Mouse (Mus musculus) spleen, postnatal 36 days (tissue): ENCODE measurements around the gene Nexn.
A peak's percentile ranks its signal among the peaks of the same experiment; 100 is the strongest.

Experiments used
- DNase-seq, 2 experiments: peaks; one replicate each; pipeline ENCODE4 v3.0.0; 2022; ENCODE audit warnings: low spot score in 2 of 2, mixed read lengths in 1 of 2

The Nexn gene

DNA sequence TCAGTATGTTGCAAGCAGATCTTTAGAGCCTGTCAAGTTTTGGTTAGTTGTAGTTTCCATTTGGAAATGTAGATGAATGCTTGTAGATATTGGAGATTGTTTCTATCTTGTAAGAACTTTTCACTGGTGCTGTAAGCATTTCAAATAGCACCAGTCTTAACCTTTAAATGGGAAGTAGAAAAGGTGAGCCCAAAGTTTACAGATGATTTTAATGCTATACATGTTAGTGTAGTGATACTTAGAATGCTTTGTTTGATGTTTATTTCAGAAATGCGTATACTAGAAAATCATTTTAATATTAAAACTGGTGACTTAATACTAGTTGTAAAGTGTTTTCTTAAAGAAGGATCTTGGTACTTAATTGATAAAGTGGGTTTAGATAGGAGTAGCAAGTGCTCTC is 30.3 kb downstream of the Nexn start:
- DNase-seq = no peak

DNA sequence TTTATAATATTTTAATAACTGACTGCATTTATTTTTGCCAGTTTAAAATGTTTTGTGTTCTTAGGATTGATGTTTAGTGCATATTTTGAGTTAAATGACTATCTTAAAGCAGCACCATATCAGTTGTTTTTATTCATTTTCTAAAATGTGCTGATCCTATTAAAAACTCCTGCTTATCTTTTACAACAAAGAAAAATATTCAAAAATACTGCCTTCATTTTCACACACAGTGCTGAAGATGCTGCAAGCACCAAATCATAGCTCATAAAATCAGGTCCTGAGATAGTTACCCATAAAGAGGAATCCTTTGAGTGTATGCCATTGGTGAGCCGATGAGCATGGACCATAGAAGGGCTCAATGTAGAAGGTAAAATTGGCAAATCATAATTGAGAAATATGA is 30.9 kb downstream of the Nexn start:
- no peak for DNase-seq

DNA sequence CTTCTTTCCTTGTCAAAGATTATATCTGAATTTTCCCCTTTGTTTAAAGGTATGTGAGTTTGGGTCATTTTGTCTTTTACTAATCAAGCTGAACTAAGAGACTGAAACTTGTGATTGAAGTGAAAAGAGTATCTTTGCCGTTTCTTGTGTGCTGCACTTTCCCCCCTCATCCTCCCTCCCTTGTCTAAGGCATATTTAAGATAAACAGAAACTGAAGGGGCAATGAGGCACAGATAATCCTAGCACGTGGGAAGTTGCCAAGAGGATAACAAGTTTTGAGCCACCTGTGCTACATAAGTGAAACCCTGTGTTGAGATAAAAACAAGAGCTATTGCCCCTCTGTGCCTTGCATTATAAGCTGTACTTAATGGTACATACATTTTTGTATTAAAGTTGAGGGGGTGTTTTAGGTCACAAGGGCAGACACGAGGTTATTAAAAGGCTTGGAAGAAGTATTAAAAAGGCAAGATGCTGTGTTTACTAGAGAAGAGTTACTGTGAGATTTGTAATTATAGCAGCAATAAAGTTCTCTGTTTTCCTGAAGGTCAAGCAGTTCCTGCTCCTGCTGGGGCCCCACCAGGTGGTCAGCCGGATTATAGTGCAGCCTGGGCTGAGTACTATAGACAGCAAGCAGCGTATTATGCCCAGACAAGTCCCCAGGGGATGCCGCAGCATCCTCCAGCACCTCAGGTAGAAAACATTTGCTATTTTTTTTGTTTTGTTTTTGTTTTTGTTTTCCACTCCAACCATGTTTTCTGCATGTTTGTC is 34.6 kb downstream of the Nexn start:
- no peak for DNase-seq

GRCm38 (mm10) chr3:152229271-152229670 is 36.9 kb downstream of the Nexn start:
- no peak for DNase-seq

DNA sequence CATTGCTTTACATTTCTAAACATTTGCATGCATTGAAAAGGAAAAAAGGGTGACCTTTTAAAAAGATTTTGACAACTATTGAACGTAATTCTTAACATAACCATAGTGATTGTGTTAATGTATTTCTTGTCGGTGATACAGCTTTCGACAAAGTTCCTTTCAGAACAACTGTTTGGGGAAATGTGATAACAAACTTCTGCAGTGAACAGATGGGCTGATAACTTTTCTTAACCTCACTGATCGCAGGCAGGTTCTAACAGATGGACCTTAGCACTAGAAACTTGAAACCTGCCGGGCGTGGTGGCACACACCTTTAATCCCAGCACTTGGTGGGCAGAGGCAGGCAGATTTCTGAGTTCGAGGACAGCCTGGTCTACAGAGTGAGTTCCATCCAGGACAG is 37.3 kb downstream of the Nexn start:
- no peak for DNase-seq

GRCm38 (mm10) chr3:152225906-152226305 is 40.2 kb downstream of the Nexn start:
- no peak for DNase-seq

GRCm38 (mm10) chr3:152224918-152225317 is 41.2 kb downstream of the Nexn start:
- no peak for DNase-seq

DNA sequence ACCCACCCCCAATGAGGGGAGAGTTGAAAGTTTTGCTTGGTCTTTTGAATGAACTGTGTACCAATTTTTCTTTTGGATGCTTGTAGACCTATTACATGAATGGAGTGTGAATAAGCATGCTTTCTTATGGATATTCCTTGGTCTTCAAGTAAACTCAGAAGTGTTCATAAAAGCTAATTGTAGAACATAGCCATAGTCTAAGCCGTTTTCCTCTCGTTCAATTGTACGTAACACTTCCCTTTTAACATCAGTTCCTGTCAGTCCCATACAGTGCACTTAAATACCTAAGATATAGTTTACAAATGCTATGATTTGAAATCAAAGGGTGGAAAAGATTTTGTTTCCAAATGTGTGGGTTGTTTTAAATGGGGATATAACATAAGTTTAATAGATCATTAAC is 52.7 kb downstream of the Nexn start:
- DNase-seq = no peak

GRCm38 (mm10) chr3:152211731-152212279 is 54.3 kb downstream of the Nexn start:
- peak in 1 of 2 experiments; percentile 17 for DNase-seq

DNA sequence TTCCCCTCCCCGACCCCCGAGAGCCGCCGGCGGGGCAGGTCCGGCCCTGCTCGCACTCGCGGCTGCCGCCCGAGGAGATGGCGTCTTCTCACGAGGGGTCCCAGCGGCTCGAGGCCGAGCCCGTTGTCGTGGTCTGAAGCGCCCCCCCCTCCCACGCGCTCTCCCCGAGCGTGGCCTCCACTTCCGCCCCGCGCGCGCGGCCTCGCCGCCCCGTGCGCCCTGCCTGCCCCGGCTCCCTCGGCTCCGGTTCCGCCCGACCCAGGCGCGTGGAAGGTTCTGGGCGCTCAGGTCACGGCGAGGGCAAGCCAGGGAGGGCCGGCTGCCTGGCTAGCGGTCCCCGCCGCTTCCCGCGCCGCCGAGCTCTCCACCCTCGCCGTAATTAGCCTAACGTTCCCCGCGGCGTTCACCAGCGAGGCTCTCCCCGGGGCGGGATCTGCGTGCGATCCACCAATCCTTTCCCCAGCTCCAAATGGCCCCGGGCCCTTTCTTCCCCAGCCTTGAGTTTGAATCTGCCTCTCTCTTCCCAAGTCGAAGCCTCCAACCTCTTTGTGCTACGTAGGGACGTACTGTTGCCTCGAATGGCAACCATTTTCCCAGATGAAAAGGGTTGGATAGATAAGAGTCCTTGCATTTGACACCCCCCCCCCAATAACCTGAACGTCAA is 55.3 kb downstream of the Nexn start:
- DNase-seq = peak; percentile 70 to 74

GRCm38 (mm10) chr3:152209967-152210634 is 56.0 kb downstream of the Nexn start, which contains the start of the genes Dnajb4 and Fubp1:
TSS of gene Dnajb4 (minus strand) at chr3:152210302.
TSS of gene Fubp1 (plus strand) at chr3:152210422.
- peak; percentile 100 for DNase-seq

DNA sequence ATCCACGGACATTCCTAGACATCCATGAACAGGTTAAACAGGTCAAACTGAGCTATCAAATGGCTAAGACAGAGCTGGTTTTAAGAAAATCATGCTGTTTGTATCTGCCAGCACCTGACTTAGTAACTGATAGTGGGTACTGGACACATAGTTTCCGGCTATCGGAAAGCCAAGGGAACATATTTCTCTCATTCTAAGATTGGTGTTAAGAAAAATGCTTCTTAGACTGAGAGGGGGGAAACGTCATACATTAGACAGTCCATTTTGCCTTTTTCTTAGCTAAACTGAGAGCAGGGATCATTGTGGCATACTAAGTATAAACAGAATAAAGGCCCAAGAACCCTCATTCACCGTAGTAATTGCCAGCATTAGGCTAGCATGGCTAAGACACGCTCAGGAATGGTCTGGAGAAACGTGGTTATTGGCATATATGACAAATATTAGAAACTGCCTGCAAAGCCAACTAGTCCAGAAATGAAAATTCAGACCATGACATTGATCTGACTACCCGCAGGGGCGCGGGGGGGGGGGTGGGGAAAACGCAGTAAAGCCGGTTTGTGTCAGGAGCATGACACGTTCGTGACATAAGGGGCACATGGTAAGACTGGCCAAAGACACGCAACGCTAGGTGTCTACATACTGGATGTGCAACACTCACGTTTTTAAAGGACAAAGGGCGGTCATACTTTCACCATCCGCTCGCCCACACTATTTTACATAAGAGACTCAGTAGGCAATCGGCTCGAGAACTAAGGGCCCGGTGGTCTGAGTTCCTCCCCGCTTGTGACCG is 56.8 kb downstream of the Nexn start:
- no peak for DNase-seq

DNA sequence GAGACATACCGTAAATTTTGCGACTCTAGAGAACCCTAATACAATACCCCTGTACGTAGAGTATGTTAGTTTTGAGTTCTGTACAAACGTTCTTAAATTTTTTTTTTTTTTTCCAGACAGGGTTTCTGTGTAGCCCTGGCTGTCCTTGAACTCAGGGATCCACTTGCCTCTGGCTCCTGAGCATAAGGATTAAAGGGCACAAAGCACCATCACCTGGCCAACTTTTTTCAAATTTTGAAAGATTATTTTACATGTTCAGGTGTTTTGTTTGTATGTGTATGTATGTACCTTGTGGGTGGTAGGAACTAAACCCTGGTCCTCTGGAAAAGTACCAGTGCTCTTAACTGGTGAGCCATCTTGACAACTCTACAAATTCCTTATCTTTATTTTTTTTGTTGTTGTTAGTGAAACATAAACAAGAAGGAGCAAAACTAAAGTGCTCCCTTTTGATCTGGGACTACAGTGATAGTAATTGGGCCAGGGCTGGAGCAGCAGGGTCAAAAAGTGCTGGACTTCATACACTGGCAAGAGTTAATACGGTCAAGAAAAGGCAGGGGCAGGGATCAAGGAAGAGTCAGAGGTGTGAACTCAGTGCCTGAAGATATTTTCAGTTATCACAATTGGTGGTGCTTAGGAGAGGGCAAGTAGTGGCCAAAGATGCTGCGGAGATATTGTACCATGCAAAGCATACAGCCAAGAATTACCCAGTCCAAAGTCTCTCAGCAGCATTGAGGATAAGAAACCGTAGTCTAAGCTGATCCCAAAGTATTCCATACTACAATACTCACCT is 57.9 kb downstream of the Nexn start:
- DNase-seq = no peak

- no peak for DNase-seq
Measured at GRCm38 (mm10) chr3:152207156-152207555, 59.0 kb downstream of the Nexn start.

DNA sequence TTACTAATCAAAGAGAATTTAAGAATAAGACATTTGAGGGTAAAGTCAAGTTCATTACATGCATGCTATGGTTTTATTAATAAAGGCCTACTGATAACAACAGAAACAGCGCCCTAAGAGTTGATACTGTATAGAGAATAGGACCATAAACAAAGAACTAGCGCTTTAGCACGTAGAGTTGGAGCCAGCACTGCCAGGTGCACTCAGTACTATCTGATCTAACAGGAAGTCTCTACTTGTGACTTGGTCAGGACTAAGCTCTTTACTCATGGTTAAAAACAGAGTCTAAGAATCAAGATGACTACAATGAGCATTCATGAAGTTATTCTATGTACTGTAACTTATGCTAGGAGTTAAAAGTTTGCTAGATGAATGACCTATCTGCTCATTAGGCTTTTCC is 61.6 kb downstream of the Nexn start:
- no peak for DNase-seq

- DNase-seq = no peak
Measured at GRCm38 (mm10) chr3:152203996-152204395, 62.2 kb downstream of the Nexn start.

DNA sequence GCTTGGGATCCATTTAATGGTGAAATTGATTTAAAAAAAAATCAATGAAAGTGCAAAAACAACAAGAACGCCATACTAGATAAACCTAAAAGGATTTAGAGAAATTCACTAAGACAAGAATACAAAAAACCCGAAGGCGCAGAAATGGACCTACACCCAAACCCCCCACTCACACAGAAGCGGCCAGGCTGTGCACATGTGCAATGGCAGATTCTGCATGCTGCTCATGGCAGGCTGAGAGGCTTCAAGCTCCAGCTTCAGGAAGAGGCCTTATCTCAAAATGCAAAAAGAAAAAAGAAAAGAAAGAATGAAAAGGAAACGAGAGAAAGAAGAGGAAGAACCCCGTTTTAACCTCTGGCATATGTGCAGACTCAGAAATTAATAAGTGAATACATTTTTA is 62.7 kb downstream of the Nexn start:
- no peak for DNase-seq

- no peak for DNase-seq
Measured at GRCm38 (mm10) chr3:152202942-152203341, 63.2 kb downstream of the Nexn start.

GRCm38 (mm10) chr3:152201651-152202050 is 64.5 kb downstream of the Nexn start:
- no peak for DNase-seq

GRCm38 (mm10) chr3:152201181-152201580 is 65.0 kb downstream of the Nexn start:
- no peak for DNase-seq

- no peak for DNase-seq
Measured at GRCm38 (mm10) chr3:152199125-152199524, 67.0 kb downstream of the Nexn start.
